In the genomic region with DNA sequence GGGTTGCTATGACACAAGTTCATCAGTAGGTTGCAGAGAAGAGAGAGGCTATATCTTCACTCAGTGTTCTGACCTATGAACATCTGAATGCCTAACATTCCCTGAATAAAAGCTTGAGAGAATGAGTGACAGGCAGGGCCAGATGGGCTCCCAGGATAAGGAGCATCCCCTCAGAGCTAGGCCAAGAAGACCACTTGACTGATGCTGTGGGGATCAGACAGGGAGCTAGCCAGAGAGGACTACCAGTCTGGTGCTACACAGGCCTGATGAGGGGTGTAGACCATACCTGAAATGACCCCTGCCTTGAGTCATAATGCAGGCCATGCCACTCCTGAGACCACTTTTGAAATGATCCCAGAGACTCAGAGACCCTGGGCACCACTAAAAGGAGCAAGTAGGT, we compare ENCODE assay signal across 24 mouse cellular contexts.
A peak's percentile ranks its signal among the peaks of the same experiment; 100 is the strongest.
DNase-seq lines count a peak whose midpoint lies in the region; ATAC-seq lines count a peak whose summit lies in the region.
"Had no signal": no experiment of that assay in that cellular context is flagged by ENCODE, and none has a peak within 500 bp of the region (broad histone marks: within the 10 kb centered on the region; RNA-seq: fewer than 3 reads in every experiment).

No protein-coding gene starts in this region.

- H3K4me1 ChIP-seq in embryonic facial prominence, embryonic 11.5 days (ENCODE audit: control insufficient read depth, insufficient read depth, low read length): no peaks in the 10 kb centered on the region
- H3K4me1 ChIP-seq in embryonic facial prominence, embryonic 10.5 days: no peaks in the 10 kb centered on the region
- H3K4me1 ChIP-seq in midbrain, embryonic 12.5 days: no peaks in the 10 kb centered on the region
- no peaks in the 10 kb centered on the region for H3K4me1 ChIP-seq in midbrain, embryonic 16.5 days (ENCODE audit: control insufficient read depth, insufficient read depth, low read length)
- H3K4me1 ChIP-seq in embryonic facial prominence, embryonic 13.5 days: no peaks in the 10 kb centered on the region
- H3K4me1 ChIP-seq: embryonic facial prominence, embryonic 12.5 days; forebrain, embryonic 15.5 days had no signal

- H3K9me3 ChIP-seq in embryonic facial prominence, embryonic 11.5 days (replicated peaks; ENCODE audit: control insufficient read depth, low read length): no peaks in the 10 kb centered on the region
- H3K9me3 ChIP-seq in embryonic facial prominence, embryonic 10.5 days: no peaks in the 10 kb centered on the region
- H3K9me3 ChIP-seq in midbrain, embryonic 12.5 days: no peaks in the 10 kb centered on the region
- no peaks in the 10 kb centered on the region for H3K9me3 ChIP-seq in midbrain, embryonic 16.5 days (replicated peaks; ENCODE audit: control insufficient read depth, low read length, poor library complexity, severe bottlenecking)
- H3K9me3 ChIP-seq in embryonic facial prominence, embryonic 13.5 days: no peaks in the 10 kb centered on the region
- H3K9me3 ChIP-seq: embryonic facial prominence, embryonic 12.5 days; forebrain, embryonic 13.5 days; forebrain, embryonic 15.5 days; G1E had no signal

- H3K4me2 ChIP-seq in embryonic facial prominence, embryonic 11.5 days (ENCODE audit: low read depth, low read length): no peak overlapping the region
- no peak overlapping the region for H3K4me2 ChIP-seq in midbrain, embryonic 12.5 days (replicated peaks)
- no peak overlapping the region for H3K4me2 ChIP-seq in midbrain, embryonic 16.5 days (ENCODE audit: low read length)
- H3K4me2 ChIP-seq in embryonic facial prominence, embryonic 13.5 days: no peak overlapping the region
- H3K4me2 ChIP-seq: embryonic facial prominence, embryonic 12.5 days; forebrain, embryonic 13.5 days; forebrain, embryonic 15.5 days had no signal

- H3K27ac ChIP-seq in embryonic facial prominence, embryonic 11.5 days (replicated peaks; ENCODE audit: low read depth, low read length): no peak overlapping the region
- no peak overlapping the region for H3K27ac ChIP-seq in embryonic facial prominence, embryonic 10.5 days (replicated peaks)
- H3K27ac ChIP-seq in midbrain, embryonic 12.5 days (replicated peaks): no peak overlapping the region
- H3K27ac ChIP-seq in midbrain, embryonic 16.5 days (ENCODE audit: low read length): no peak overlapping the region
- no peak overlapping the region for H3K27ac ChIP-seq in embryonic facial prominence, embryonic 13.5 days
- H3K27ac ChIP-seq: embryonic facial prominence, embryonic 12.5 days; forebrain, embryonic 13.5 days; forebrain, embryonic 15.5 days had no signal

- no peak for DNase-seq in embryonic facial prominence, embryonic 11.5 days (ENCODE audit: low spot score)
- no peak for DNase-seq in embryonic facial prominence, embryonic 10.5 days (ENCODE audit: low spot score)
- no peak for DNase-seq in urinary bladder, postnatal 10 days (ENCODE audit: low spot score)
- DNase-seq: adrenal gland, adult 8-10 months; adrenal gland, postnatal 14 days; adrenal gland, postnatal 36 days; B cell, adult 2 months; cerebellum, adult 11-12 months; cerebellum, adult 2 months; cerebellum, adult 9-10 months; cerebellum, postnatal 10 days; cerebellum, postnatal 25 days; forebrain, postnatal 0 days had no signal

- no peak overlapping the region for H3K4me3 ChIP-seq in embryonic facial prominence, embryonic 11.5 days (ENCODE audit: low read depth, low read length)
- no peak overlapping the region for H3K4me3 ChIP-seq in embryonic facial prominence, embryonic 10.5 days
- H3K4me3 ChIP-seq in midbrain, embryonic 12.5 days: no peak overlapping the region
- H3K4me3 ChIP-seq in midbrain, embryonic 16.5 days (ENCODE audit: low read depth, low read length): no peak overlapping the region
- H3K4me3 ChIP-seq in embryonic facial prominence, embryonic 13.5 days: no peak overlapping the region
- H3K4me3 ChIP-seq: embryonic facial prominence, embryonic 12.5 days; forebrain, embryonic 13.5 days; forebrain, embryonic 15.5 days had no signal

- peak; percentile 65; the same call in 1 of the 2 replicates for ATAC-seq in embryonic facial prominence, embryonic 11.5 days (replicated peaks; ENCODE audit: insufficient number of reproducible peaks, low FRiP score, low TSS enrichment, low read depth)
- 0 out of 2 replicates have a peak, but pooled peaks have one; percentile 19 for ATAC-seq in midbrain, embryonic 12.5 days (ENCODE audit: low FRiP score, low read depth)
- no peak for ATAC-seq in midbrain, embryonic 16.5 days
- ATAC-seq in embryonic facial prominence, embryonic 13.5 days (ENCODE audit: insufficient number of reproducible peaks, insufficient read depth, low FRiP score, low TSS enrichment, low read depth): 0 out of 2 replicates have a peak, but pooled peaks have one; percentile 37
- ATAC-seq: activated CD4-positive, CD25-positive, alpha-beta regulatory T cell, adult 4 months; CD4-positive, CD25-positive, alpha-beta regulatory T cell, adult 4 months; forebrain, embryonic 13.5 days; forebrain, embryonic 15.5 days; forebrain, postnatal 0 days; Patski had no signal

- no peaks in the 10 kb centered on the region for H3K27me3 ChIP-seq in embryonic facial prominence, embryonic 11.5 days (ENCODE audit: control insufficient read depth, insufficient read depth, low read length)
- no peaks in the 10 kb centered on the region for H3K27me3 ChIP-seq in embryonic facial prominence, embryonic 10.5 days (replicated peaks; ENCODE audit: low read depth, poor library complexity, severe bottlenecking)
- H3K27me3 ChIP-seq in midbrain, embryonic 12.5 days: no peaks in the 10 kb centered on the region
- no peaks in the 10 kb centered on the region for H3K27me3 ChIP-seq in midbrain, embryonic 16.5 days (ENCODE audit: control insufficient read depth, insufficient read depth, low read depth, low read length)
- H3K27me3 ChIP-seq in embryonic facial prominence, embryonic 13.5 days: no peaks in the 10 kb centered on the region
- H3K27me3 ChIP-seq: CH12.LX; embryonic facial prominence, embryonic 12.5 days; forebrain, embryonic 13.5 days; forebrain, embryonic 15.5 days had no signal

- H3K36me3 ChIP-seq in embryonic facial prominence, embryonic 11.5 days (replicated peaks; ENCODE audit: control insufficient read depth, insufficient read depth, low read depth, low read length): no peaks in the 10 kb centered on the region
- no peaks in the 10 kb centered on the region for H3K36me3 ChIP-seq in embryonic facial prominence, embryonic 10.5 days (replicated peaks)
- H3K36me3 ChIP-seq in midbrain, embryonic 12.5 days: no peaks in the 10 kb centered on the region
- H3K36me3 ChIP-seq in midbrain, embryonic 16.5 days (ENCODE audit: control insufficient read depth, insufficient read depth, low read length): no peaks in the 10 kb centered on the region
- no peaks in the 10 kb centered on the region for H3K36me3 ChIP-seq in embryonic facial prominence, embryonic 13.5 days
- H3K36me3 ChIP-seq: embryonic facial prominence, embryonic 12.5 days; forebrain, embryonic 15.5 days; G1E had no signal

- no peak overlapping the region for H3K9ac ChIP-seq in embryonic facial prominence, embryonic 11.5 days (replicated peaks; ENCODE audit: low read length)
- H3K9ac ChIP-seq in midbrain, embryonic 12.5 days (replicated peaks): no peak overlapping the region
- no peak overlapping the region for H3K9ac ChIP-seq in midbrain, embryonic 16.5 days (ENCODE audit: low read depth, low read length)
- H3K9ac ChIP-seq in embryonic facial prominence, embryonic 13.5 days: no peak overlapping the region
- H3K9ac ChIP-seq: embryonic facial prominence, embryonic 12.5 days; forebrain, embryonic 13.5 days; forebrain, embryonic 15.5 days; forebrain, postnatal 0 days had no signal
